Mouse (Mus musculus) kidney, adult 2 months (tissue): ENCODE data around the gene Birc6.
A peak's percentile ranks its signal among the peaks of the same experiment; 100 is the strongest.

Experiments
- CTCF ChIP-seq: fragments of 200-500 bp; conservative IDR thresholded peaks from 2 replicates; pipeline ENCODE4 v1.5.1; 2011; ENCODE audit warnings: low read depth, mild to moderate bottlenecking, control low read depth, low read length, moderate library complexity, mixed read lengths; ENCODE audit not compliant: insufficient read depth, insufficient read length
- POLR2A ChIP-seq: fragments of 200-500 bp; IDR thresholded peaks from one replicate; pipeline ENCODE4 v1.6.1; 2011; ENCODE audit warnings: low read depth, low read length, control low read depth

DNA sequence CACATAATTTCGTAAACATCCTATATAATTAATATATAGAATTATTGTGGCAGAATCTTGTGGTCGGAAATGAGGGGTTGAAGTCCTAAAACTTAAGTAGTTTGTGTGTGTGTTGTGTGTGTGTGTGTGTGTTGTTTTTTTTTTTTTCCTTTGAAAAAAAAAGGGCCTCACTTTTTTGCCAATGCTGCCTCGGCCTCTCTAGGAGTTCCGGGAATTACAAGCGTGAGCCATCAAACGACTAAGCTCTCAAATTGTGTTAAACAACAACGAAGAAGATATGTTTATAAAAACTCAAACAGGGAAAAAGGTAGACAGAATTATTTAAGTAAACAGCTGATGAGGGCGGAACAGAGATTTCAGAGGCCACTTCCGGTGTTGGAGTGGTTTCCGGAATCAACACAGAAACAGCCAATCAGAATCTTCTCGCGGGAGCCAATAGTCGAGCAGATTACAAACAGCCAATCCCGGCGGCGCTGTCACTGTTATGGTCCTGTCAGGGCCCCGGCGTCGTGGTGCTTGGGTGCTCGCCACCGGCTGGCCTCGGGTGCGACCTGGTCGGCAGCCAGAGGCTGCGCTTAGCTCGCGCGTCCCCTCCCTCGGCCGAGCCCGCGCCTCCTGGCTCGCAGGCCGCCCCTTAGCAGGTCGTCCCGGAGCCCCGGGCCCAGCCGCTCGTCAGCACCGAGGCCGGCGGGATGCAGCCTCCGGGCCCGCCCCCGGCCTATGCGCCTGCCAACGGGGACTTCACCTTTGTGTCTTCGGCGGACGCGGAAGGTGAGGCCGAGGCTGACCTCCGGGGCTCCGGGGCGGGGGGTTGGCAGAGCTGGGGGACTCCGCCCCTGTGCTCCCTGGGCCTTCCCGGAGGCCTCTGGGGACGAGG, 38.8 kb upstream of the Birc6 start, which contains the start of gene Yipf4:
- no peak for TF ChIP-seq CTCF
- peak; percentile 49 for TF ChIP-seq POLR2A
